Mouse (Mus musculus): ENCODE data around the gene Ngb.

Ngb gene

GRCm38 (mm10) chr12:87091916-87092315, 10.4 kb downstream of the Ngb start:
- DNase-seq (ENCODE audit: low read depth, low spot score): no peak

GRCm38 (mm10) chr12:87089701-87090100, 12.6 kb downstream of the Ngb start:
- DNase-seq (ENCODE audit: low read depth, low spot score): no peak

- no peak for DNase-seq (ENCODE audit: low read depth, low spot score)
Observed at GRCm38 (mm10) chr12:87089255-87089654, 13.1 kb downstream of the Ngb start.

- DNase-seq (ENCODE audit: low read depth, low spot score): no peak
Observed at GRCm38 (mm10) chr12:87088331-87088730, 14.0 kb downstream of the Ngb start.

GRCm38 (mm10) chr12:87087236-87087635, 15.1 kb downstream of the Ngb start:
- no peak for DNase-seq (ENCODE audit: low read depth, low spot score)

GRCm38 (mm10) chr12:87082797-87083196, 19.5 kb downstream of the Ngb start:
- no peak for DNase-seq (ENCODE audit: low read depth, low spot score)

- DNase-seq (ENCODE audit: low read depth, low spot score): no peak
Observed at GRCm38 (mm10) chr12:87076610-87077009, 25.7 kb downstream of the Ngb start.

- no peak for DNase-seq (ENCODE audit: low read depth, low spot score)
Observed at GRCm38 (mm10) chr12:87070520-87070919, 31.8 kb downstream of the Ngb start.

GRCm38 (mm10) chr12:87066429-87066828, 35.9 kb downstream of the Ngb start:
- DNase-seq (ENCODE audit: low read depth, low spot score): no peak

- no peak for DNase-seq (ENCODE audit: low read depth, low spot score)
Observed at GRCm38 (mm10) chr12:87065446-87065845, 36.9 kb downstream of the Ngb start.

- DNase-seq (ENCODE audit: low read depth, low spot score): no peak
Observed at GRCm38 (mm10) chr12:87057066-87057465, 45.3 kb downstream of the Ngb start.

- no peak for DNase-seq (ENCODE audit: low read depth, low spot score)
Observed at GRCm38 (mm10) chr12:87054873-87055272, 47.5 kb downstream of the Ngb start.

GRCm38 (mm10) chr12:87052661-87053321, 49.5 kb downstream of the Ngb start:
- DNase-seq (ENCODE audit: low read depth, low spot score): peak; percentile 35

GRCm38 (mm10) chr12:87047536-87047935, 54.8 kb downstream of the Ngb start:
- DNase-seq (ENCODE audit: low read depth, low spot score): no peak

Measured in c-Kit-negative CD71-positive TER-119-positive erythroid progenitor cells, embryonic 14.5 days (primary cell).